Mouse (Mus musculus) C2C12 (cell line): Measurements from ENCODE around the gene Ntrk3.

Experiments
- CTCF ChIP-seq: IDR thresholded peaks from one replicate; pipeline ENCODE4 v1.5.1; 2011; ENCODE audit not compliant: control insufficient read depth, insufficient read depth, insufficient read length
- MYOG ChIP-seq: IDR thresholded peaks from one replicate; pipeline ENCODE4 v1.6.1; 2011; ENCODE audit not compliant: control insufficient read depth, insufficient read length; ENCODE audit errors: extremely low read depth

GRCm38 (mm10) chr7:78577462-78578110 is 160.2 kb downstream of the Ntrk3 start:
- TF ChIP-seq CTCF (no peak), MYOG (no peak)
